Mouse (Mus musculus) 416B (cell line): ENCODE measurements around the gene Rsu1.

Experiments
- DNase-seq: peaks from one replicate; pipeline ENCODE4 v3.0.0; 2011; ENCODE audit warnings: low read depth

Rsu1 gene

DNA sequence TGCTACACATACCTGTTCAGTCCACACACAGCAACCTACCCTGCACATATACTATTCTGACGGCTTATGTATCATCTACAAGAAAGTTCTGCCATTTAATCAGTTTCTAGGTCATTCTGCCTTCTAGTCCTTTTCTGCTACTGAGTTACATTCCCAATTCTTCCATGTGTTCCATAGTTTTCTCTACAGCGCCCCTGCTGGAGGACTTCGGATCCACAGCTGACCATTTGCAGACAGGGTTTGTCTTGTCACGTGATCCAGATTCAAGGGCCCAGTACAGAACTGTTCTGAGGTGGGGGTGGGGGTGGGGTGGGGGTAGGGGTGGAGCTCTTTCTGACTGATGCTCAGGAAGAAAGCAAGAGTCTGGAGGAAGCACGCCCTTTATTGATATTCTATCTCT, 102.5 kb downstream of the Rsu1 start:
- no peak for DNase-seq

DNA sequence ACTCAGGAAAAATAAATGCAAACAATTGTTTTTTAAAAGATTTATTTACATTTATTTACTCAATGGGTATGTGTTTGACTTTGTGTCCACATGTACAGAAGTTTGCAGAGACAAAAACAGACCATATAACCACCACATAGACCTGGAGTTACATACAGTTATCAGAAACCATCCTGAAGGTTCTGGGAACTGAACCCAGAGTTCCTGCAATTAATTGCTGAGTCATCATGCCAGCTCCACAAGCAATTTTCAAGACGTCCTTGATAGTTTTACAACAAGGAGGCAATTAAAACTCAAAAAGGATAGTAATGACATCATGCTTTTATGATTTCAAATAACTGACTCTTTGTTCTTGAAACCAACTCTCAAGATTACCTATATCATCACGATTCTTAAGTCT, 109.5 kb downstream of the Rsu1 start:
- DNase-seq = no peak

GRCm38 (mm10) chr2:13145245-13145644, 126.0 kb downstream of the Rsu1 start:
- no peak for DNase-seq

- DNase-seq = no peak
Measured at GRCm38 (mm10) chr2:13134890-13135289, 136.3 kb downstream of the Rsu1 start.

- no peak for DNase-seq
Measured at GRCm38 (mm10) chr2:13132841-13133240, 138.4 kb downstream of the Rsu1 start.

GRCm38 (mm10) chr2:13132406-13132805, 138.8 kb downstream of the Rsu1 start:
- no peak for DNase-seq

- DNase-seq = no peak
Measured at GRCm38 (mm10) chr2:13129859-13130258, 141.4 kb downstream of the Rsu1 start.

GRCm38 (mm10) chr2:13129337-13129736, 141.9 kb downstream of the Rsu1 start:
- no peak for DNase-seq

- DNase-seq = no peak
Measured at GRCm38 (mm10) chr2:13120461-13120860, 150.8 kb downstream of the Rsu1 start.

DNA sequence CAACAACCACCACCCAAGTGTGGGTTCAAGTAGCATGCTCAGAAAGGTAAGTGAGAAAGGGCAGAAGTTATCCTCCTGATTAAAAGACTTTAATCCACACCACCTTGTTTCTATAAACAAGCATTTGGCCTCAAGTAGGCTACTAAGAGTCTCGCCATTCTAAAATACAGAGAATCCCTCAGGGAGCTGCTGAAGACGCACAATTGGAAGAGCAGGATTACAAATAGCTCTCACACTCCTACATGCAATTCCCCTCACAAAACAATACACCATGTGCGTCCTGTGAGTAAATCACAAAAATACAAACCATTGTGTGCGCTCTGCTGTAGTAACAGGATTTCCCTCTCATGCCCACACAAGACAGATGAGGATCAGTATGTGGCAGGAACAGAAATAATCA, 153.3 kb downstream of the Rsu1 start:
- DNase-seq = no peak

- no peak for DNase-seq
Measured at GRCm38 (mm10) chr2:13106531-13106930, 164.7 kb downstream of the Rsu1 start.

- no peak for DNase-seq
Measured at GRCm38 (mm10) chr2:13104388-13104787, 166.8 kb downstream of the Rsu1 start.

GRCm38 (mm10) chr2:13103797-13104200, 167.4 kb downstream of the Rsu1 start:
- no peak for DNase-seq

GRCm38 (mm10) chr2:13094045-13094444, 177.2 kb downstream of the Rsu1 start:
- no peak for DNase-seq

DNA sequence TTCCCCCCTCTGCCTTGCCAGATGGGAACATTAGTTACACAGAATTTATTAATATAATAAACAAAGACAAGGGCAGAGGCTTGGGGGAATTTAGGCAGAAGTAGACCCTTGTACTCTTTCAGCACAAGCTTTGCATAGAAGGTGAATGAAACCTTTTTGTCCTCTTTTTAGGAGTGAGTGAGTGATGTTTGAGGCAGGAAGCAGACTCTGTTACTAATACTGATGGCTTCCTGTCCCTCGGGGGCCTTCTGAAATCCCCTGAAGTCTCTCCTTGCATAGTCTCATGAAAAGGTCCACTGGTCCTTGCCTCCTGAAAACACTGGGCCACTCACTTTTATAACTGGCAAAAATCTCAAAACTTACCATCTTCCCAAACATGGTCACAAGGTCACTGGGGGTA, 177.6 kb downstream of the Rsu1 start:
- no peak for DNase-seq

DNA sequence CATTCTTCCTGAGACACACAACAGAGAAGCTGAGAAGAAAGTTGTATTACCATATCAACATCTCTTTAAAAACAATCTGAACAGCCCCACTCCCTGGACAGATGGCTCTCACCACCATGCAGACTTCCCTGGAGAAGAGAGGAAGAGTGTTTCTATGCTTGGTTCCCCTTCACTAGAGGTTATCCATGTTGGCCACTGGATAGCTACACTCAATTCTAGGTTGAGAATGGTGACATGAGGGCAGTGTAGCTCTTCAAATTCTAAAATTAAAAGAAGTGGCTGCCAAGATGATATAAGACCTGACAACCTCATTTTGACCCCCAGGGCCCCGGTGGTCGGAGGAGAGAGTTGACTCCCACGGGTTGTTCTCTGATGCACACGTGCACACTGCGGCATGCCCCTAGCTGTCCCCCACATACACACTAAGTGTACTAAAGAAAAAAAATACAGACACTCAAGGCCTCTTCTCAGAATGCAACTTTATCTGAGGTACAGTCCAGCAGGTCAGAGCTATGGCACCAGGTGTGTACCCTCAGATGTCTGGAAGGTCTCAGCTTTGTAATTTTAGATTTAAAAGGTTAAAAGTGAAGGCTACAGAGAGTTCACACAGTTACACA, 179.7 kb downstream of the Rsu1 start:
- DNase-seq = no peak

DNA sequence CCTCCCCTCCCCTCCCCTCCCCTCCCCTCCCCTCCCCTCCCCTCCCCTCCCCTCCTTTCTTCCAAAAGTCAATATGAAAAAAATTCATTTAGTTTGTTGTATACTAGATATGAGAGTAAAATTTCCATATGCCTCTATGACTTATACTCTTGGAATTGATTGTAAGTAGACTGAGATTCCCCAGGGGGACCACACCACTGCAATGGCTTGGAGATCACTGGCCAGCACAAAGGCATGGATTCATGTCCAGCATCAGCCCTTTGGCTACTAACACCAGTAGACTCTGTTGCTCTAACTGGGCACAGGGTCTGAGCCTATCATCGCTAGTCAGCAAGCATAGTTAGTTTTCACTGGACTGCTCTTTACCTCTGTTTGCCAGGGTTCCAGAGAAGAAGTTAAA, 180.4 kb downstream of the Rsu1 start:
- DNase-seq = no peak

- DNase-seq = no peak
Measured at GRCm38 (mm10) chr2:13089861-13090260, 181.4 kb downstream of the Rsu1 start.

GRCm38 (mm10) chr2:13088266-13088665, 182.9 kb downstream of the Rsu1 start:
- no peak for DNase-seq

DNA sequence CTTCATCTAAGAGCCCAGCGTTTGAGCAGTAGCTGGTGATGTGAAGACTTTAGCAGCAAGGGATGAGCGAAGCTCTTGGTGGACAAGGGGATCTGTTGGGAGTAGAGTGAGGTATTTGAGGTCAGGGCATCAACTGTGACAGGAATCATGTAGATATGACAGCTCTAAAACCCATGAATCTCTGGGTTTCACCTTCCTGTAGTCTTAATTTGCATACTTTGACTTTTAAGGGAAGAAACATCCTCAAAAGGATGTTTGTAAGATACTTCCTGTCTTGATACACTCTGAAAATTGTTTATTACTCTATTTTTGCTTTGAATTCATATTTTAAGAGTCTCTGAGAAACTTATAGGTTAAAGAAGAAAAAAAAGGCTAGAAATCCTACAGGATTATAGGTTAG, 183.4 kb downstream of the Rsu1 start:
- DNase-seq = no peak

DNA sequence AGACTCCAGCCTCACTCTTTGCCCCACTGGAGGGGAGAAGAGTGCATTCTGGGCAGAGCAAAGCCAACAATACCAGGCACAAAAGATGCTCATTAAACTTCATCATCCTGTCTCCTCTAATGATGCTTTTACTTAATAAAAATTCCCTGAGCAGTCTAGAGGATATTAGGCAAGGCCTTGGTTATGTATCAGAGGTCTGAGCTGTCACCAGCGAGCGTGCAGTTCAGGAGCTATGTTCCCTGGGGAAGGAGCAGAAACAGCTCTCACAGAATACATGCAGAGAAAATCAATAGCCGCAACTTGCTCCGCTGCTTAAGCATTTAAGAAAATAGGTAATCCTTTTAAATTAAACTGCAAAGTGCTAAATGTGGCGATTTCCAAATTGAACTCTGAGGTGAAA, 187.0 kb downstream of the Rsu1 start:
- DNase-seq = no peak

DNA sequence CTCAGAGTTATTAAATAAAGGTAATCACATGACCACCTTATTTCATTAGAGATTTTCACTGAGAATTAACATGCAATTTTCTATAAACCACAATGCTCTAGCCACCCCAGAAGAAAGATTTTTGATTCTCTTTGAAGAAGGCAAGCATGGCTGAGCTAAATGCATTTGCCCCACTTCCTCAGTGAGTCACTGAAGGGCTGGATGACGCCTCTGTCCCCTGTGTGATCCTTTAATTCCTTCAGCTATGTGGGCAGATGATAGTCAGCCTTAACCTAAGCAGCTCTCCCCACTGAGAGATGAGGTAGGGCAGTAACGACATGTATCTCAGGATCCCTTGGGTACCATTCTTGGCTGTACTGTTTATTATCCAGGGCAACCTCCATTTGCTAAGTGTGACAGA, 190.7 kb downstream of the Rsu1 start:
- DNase-seq = peak; percentile 5

DNA sequence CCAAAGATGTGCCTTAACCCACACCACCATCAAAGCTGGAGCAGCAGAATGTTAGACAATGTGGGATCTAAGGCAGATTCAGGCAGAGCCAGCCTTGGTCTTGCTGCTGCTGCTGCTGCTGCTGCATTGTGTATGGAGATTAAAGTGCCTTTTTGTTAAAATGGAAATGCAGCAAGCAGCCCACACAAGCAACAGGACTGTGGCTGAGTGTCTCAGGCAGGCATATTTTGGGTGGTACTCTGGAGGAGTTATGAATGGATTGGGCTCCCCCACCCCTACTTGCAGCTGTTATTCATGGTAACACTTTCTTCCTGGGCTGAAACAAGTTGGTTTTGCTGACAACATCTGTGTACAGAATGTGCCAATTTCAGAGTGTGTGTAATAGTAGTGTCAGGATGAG, 199.0 kb downstream of the Rsu1 start:
- DNase-seq = no peak

DNA sequence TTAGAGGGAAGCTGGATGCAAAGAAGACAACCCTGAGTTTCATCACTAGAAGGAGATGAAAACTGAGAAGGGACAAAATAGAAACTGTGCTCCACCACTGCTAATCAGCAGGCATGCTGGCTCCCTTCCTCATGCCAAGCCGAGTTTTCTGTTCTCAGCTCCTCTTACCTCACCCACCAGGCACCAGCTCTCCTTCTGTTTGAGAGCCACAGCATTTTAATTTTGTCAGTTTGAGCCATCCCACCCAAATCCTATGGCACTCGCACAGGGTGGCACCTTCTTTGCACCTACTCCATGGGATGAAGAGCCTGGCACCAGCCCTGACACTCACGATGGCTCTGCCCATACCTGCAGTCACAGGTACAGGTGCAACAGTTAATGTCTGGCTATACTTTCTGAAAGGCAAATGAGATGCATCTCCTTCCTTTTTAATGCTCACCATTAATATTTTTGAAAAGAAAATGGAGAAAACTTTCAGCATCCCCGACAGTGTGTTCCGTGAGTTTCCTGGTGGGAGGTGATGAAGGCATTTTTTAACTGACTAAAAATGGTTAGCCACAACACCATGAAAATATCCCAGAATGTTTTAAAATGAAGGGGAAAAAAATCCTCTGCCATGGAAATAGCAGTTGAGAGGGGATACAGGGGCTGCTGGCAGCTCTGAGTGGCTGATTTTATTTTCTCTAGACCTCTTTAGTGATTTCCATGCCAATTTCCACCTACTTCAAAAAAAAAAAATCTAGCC, 210.6 kb downstream of the Rsu1 start:
- DNase-seq = no peak
